Mouse (Mus musculus): ENCODE data around the gene Diaph3.
A peak's percentile ranks its signal among the peaks of the same experiment; 100 is the strongest.
"Not testable (repeated sequence)": the region's sequence is repeated elsewhere in the genome, so short reads cannot be mapped to it uniquely, and the experiment has no call there.

Gene Diaph3

GRCm38 (mm10) chr14:87140963-87141486 is at the start of gene Diaph3:
Gene Diaph3 (minus strand): TSS chr14:87141235.
- DNase-seq (ENCODE audit: low spot score in 2 of 2), result peak; percentile 88 to 95

GRCm38 (mm10) chr14:87190685-87191084 is 49.6 kb upstream of the Diaph3 start:
- DNase-seq (ENCODE audit: low spot score in 2 of 2), result no peak

DNA sequence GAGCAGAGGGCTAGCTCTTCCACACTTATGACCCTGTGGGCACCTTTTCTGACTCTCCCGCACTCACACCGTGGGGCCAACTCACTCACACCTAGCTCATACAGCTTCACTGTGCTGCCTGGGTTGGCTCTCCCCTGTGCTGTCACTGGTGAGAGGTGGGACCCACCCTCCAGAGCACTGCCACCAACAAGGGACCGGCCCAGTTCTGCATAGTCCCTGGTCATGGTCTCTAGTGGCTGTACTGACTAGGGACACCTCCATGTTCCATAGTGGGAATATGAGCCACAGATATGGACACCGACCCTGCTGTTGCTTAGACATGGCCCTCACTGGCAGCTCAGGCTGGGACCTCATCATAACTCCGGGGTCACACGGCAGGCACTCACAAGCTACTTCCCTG is 30.5 kb upstream of the Diaph3 start:
- no peak for DNase-seq (ENCODE audit: low spot score in 2 of 2)

DNA sequence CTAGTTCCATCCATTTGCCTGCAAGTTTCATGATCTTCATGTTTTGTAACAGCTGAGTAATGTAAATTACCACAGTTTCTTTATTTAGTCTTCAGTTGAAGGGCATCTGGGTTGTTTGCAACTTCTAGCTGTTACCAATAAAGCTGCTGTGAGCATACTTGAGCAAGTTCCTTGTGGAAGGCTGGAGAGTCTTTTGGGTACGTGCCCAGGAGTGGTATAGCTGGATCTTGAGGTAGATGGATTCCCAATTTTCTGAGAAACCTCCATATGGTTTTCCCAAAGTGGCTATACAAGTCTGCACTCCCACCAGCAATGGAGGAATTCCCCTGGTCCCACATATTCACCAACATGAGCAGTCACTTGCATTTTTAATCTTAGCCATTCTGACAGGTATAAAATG is 28.1 kb upstream of the Diaph3 start:
- DNase-seq (ENCODE audit: low spot score in 2 of 2), result no peak

- no peak for DNase-seq (ENCODE audit: low spot score in 2 of 2)
These were observed 14.7 kb upstream of the Diaph3 start for GRCm38 (mm10) chr14:87155621-87156238.

DNA sequence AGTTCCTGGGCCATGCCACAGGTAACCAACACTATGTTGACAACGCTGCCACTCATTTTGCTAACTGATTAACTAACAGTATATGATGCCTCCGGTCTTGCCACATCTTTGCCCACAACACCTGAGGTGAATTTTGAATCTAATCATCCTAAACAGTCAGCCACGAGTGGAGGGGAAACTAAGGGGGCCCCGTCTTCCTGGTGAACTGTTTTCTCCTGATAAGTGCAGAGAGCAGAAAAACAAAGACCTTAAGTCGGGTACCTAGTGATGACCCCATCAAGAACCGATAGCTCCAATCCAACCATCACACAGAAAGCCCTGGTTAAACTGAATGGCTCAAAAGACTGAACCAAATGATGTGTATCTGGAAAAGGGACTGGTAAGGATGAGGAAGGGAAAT is 8.6 kb upstream of the Diaph3 start:
- no peak for DNase-seq (ENCODE audit: low spot score in 2 of 2)

GRCm38 (mm10) chr14:87146704-87147103 is 5.7 kb upstream of the Diaph3 start:
- no peak for DNase-seq (ENCODE audit: low spot score in 2 of 2)

GRCm38 (mm10) chr14:87145351-87145750 is 4.3 kb upstream of the Diaph3 start:
- no peak for DNase-seq (ENCODE audit: low spot score in 2 of 2)

GRCm38 (mm10) chr14:87141777-87142176 is 742 bp upstream of the Diaph3 start:
- DNase-seq (ENCODE audit: low spot score in 2 of 2), result no peak

- DNase-seq (ENCODE audit: low spot score in 2 of 2), result no peak
These were observed 590 bp downstream of the Diaph3 start for GRCm38 (mm10) chr14:87140327-87140962.

DNA sequence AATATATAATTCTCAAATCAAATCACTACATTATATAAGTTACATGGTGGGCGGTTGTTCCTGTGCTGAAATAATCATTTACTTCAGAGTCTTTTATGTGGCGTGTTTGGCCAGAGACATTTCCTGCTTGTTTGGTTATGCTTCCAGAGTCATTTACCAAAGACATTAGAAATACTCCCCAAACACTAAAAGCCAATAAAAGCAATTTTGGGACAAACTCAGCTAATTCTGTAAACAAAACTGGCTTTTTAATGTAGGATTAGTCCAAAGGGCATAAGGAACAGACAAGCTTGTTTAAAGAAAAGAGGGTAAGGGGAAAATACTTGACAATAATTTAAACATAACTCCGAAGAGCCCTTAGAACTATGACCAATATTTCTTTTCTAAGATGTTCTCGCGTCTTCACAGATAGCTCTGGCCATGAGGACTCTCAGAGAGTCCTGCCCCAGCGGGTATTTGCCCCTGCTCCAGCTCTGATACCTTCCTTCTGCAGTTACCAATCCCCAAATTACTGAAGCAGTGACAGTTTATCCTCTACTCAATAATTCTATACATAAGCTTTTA is 14.9 kb downstream of the Diaph3 start:
- no peak for DNase-seq (ENCODE audit: low spot score in 2 of 2)

DNA sequence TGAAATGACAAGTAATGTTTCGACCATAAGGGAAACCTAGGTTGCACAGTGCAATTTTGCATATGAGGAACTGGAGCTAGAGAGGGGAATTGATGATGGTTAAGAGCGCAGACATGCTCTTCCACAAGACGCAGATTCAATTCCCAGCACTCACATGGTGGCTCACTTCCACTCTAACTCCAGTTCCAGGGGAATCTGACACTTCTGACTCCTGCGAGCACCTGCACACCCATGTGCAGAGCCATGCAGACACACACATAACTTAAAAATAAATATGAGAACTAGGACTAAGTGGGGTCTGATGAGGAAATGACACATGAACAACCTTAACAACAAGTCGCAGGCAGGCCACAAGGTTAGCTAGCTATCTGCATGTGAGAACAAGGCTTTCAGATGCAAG is 15.5 kb downstream of the Diaph3 start:
- DNase-seq (ENCODE audit: low spot score in 2 of 2), result no peak

GRCm38 (mm10) chr14:87123091-87123490 is 17.9 kb downstream of the Diaph3 start:
- DNase-seq (ENCODE audit: low spot score in 2 of 2), result no peak

DNA sequence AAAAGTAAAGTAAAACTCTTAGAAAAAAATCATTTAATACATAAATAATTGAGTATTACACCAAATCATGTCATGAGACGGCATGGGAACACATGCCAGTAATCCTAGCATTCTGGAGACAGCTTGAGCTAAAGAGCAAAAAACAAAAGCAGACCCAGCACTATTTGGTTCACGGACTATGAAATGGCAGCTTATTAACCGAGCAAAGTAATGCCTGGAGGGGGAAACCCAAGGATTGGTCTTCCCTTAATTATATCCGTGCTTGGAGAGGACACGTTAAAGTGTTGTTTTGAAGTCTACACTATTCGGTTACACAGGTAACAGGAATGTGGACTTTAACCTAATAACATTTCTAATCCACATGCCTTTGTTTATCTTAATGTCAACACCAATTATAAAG is 19.2 kb downstream of the Diaph3 start:
- DNase-seq (ENCODE audit: low spot score in 2 of 2), result no peak

DNA sequence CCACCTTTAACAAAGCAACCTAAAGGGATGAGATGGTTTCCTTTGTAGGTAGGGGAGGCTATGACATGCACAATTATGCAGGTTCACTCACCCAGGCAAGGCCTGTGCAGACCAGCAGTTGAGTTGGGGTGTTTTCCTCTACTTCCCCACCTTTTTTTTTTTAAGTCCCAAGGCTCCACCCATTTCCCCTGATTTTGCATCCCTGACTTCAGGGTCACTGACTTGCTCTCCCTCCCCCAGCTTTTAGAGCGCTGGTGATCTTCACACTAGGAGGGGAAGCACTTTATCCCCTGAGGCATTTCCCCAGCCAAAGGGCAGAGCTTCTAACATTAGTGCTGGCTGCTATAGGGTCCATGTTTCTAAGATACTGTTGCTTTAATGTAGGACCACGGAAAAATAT is 30.4 kb downstream of the Diaph3 start:
- DNase-seq (ENCODE audit: low spot score in 2 of 2), result no peak

- DNase-seq (ENCODE audit: low spot score in 2 of 2), result no peak
These were observed 41.5 kb downstream of the Diaph3 start for GRCm38 (mm10) chr14:87099380-87100088.

DNA sequence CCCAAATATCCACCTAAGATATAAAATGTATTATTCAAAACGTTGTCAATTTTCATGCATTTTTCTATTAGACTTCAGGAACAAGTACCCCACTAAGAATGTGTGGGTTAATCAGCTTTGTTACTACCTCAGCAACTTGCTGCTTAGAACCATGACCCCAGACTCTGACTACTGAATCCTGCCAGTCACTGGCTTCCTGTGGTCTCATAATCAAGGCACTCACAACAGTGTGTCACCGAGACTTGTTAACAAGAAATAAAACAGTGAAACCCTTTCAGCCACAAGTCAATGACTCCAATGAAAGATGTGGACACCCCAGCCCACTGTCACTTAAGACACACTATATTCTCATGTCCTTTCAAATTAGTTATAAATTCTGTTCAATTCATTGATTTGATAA is 42.9 kb downstream of the Diaph3 start:
- DNase-seq (ENCODE audit: low spot score in 2 of 2), result no peak

- no peak for DNase-seq (ENCODE audit: low spot score in 2 of 2)
These were observed 49.5 kb downstream of the Diaph3 start for GRCm38 (mm10) chr14:87091522-87091921.

DNA sequence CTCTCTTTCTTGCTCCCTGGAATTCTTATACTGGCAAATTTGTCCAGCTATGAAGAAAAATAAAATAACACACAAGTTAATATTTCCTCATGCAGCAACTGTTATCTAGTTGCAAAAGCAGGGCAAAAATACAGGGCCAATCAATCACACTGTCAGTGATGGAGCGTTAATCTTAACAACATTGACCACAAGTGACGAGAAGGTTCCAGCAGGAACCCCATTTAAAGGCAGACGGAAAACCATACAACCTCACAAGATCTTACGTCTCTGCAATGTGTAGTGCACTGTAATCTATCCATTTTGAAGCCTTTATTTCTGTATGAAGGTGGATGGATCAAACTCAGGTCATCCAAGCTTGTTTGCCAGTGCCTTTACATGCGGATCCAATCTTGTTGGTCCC is 49.9 kb downstream of the Diaph3 start:
- no peak for DNase-seq (ENCODE audit: low spot score in 2 of 2)

DNA sequence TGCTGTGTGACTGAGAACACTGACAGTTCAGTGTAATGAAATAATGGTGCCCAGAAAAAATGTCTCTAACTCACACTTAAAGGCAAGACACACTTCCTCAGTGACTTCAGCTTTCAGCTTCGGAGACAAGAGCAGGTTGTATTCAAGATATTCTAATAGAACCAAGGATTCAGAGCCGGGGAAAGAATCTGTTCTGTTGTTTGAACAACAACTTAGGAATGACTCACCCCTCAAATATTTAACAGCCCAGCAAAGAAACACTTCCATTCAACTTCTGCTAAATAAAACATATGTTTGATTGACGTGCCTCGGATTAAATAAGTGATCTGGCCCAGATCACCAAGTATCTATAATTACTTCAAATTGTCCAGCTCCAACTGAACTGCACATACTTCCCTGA is 52.1 kb downstream of the Diaph3 start:
- DNase-seq (ENCODE audit: low spot score in 2 of 2), result no peak

GRCm38 (mm10) chr14:87088456-87088855 is 52.6 kb downstream of the Diaph3 start:
- no peak for DNase-seq (ENCODE audit: low spot score in 2 of 2)

DNA sequence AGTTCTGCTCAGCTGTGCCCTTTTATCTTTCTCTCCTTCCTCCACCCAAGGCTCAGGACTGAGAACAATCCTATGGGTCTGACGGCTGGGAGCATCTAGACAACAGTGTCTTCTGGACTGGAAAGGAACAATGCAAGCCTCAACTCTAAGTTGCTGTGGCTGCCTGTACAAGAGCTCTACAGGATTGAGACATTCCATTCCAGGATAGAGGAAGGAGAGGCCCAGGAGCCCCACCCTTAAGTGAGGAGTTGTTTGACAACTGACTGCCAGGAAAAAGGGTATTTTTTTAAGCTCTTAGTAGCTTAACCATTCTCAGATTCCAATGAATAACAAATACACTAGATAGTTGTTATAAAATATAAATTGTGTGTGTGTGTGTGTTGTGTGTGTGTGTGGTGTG is 53.0 kb downstream of the Diaph3 start:
- no peak for DNase-seq (ENCODE audit: low spot score in 2 of 2)

DNA sequence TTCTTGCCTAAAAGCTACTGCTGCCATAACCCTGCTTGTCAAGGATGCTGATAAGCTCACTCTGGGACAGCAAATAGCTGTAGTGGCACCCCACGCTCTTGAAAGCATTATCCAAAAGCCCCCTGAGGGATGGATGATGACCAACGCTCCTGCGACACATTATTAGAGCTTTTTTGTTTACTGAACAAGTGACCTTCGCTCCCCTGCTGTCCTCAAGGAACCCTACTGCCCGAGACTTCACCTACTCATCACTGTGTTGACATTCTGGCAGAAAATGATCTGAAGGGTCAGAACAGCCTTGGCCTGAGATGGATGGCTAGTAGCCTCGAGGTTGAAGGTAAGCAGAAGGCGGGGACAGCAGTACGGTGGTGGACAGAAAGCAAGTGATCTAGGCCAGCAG is 56.1 kb downstream of the Diaph3 start:
- DNase-seq (ENCODE audit: low spot score in 2 of 2), result not testable (repeated sequence)

All from frontal cortex, postnatal 10 days (tissue).